Mouse (Mus musculus) megakaryocyte, adult 5-6 weeks (primary cell): ENCODE measurements around the gene Msrb1. TPM values are rescaled to one million over a fixed set of nuclear protein-coding genes. Genes with fewer than 3 reads are reported as not detected.
"Not testable (repeated sequence)": the region's sequence is repeated elsewhere in the genome, so short reads cannot be mapped to it uniquely, and the experiment has no call there.

Experiments used
- ATAC-seq: 2 replicates; pipeline ENCODE4 v1.8.0; 2016; ENCODE audit warnings: mild to moderate bottlenecking, inconsistent platforms; ENCODE audit not compliant: poor library complexity, severe bottlenecking
- total RNA-seq, 2 experiments: library from RNA; stranded (forward) in 1 of 2; stranded (reverse) in 1 of 2; fragments of 153-499, 151-499 nt in 1 of 2; fragments of 221-1000, 200-1000 nt in 1 of 2; gene quantifications; 2 replicates each; pipeline versions ENCODE4 v1.2.3 to v1.2.4; 2015 to 2017

The Msrb1 gene
- total RNA-seq, 2 experiments from 2014 or later: 540 to 1,003 TPM

- ATAC-seq: peak; percentile 92
These were observed 16.8 kb upstream of the Msrb1 start for GRCm38 (mm10) chr17:24719494-24720222.

- not testable (repeated sequence) for ATAC-seq
These were observed 15.8 kb upstream of the Msrb1 start for GRCm38 (mm10) chr17:24720616-24721015.

- not testable (repeated sequence) for ATAC-seq
These were observed 15.0 kb upstream of the Msrb1 start for GRCm38 (mm10) chr17:24721383-24721955.

- ATAC-seq: no peak
These were observed 14.1 kb upstream of the Msrb1 start for GRCm38 (mm10) chr17:24722220-24722924.

- no peak for ATAC-seq
These were observed 13.1 kb upstream of the Msrb1 start for GRCm38 (mm10) chr17:24723122-24723880.

GRCm38 (mm10) chr17:24723881-24724180 lies 12.6 kb upstream of the Msrb1 start:
- peak; percentile 5 for ATAC-seq

- ATAC-seq: peak; percentile 73
These were observed 12.3 kb upstream of the Msrb1 start, which contains the start of gene Ndufb10 for GRCm38 (mm10) chr17:24724184-24724583. Gene Ndufb10 (minus strand): TSS chr17:24724478.

- no peak for ATAC-seq
These were observed 10.6 kb upstream of the Msrb1 start for GRCm38 (mm10) chr17:24725637-24726390.

GRCm38 (mm10) chr17:24727618-24728017 lies 8.8 kb upstream of the Msrb1 start, which contains the start of gene Rpl3l:
Gene Rpl3l (plus strand): TSS chr17:24727820.
- ATAC-seq: no peak

- ATAC-seq: no peak
These were observed 8.3 kb upstream of the Msrb1 start for GRCm38 (mm10) chr17:24728184-24728583.

- ATAC-seq: no peak
These were observed 7.4 kb upstream of the Msrb1 start for GRCm38 (mm10) chr17:24729067-24729466.

- ATAC-seq: no peak
These were observed 5.7 kb upstream of the Msrb1 start for GRCm38 (mm10) chr17:24730787-24731186.

GRCm38 (mm10) chr17:24732233-24732935 lies 4.1 kb upstream of the Msrb1 start:
- ATAC-seq: no peak

- ATAC-seq: no peak
These were observed 2.9 kb upstream of the Msrb1 start for GRCm38 (mm10) chr17:24733434-24734050.

- ATAC-seq: no peak
These were observed 1.9 kb upstream of the Msrb1 start for GRCm38 (mm10) chr17:24734513-24734912.

- ATAC-seq: no peak
These were observed 996 bp upstream of the Msrb1 start for GRCm38 (mm10) chr17:24735446-24735845.

GRCm38 (mm10) chr17:24737135-24737810 lies 831 bp downstream of the Msrb1 start:
- ATAC-seq: peak; percentile 51

GRCm38 (mm10) chr17:24738238-24738637 lies 1.8 kb downstream of the Msrb1 start:
- ATAC-seq: no peak

GRCm38 (mm10) chr17:24739926-24740325 lies 3.5 kb downstream of the Msrb1 start:
- ATAC-seq: no peak
